Mouse (Mus musculus) fat pad, adult 2 months (tissue): ENCODE data around the gene Ddr2.
"Not testable (repeated sequence)": the region's sequence is repeated elsewhere in the genome, so short reads cannot be mapped to it uniquely, and the experiment has no call there.

Source experiments
- DNase-seq: peaks from one replicate; pipeline ENCODE4 v3.0.0-alpha.2; 2011; ENCODE audit warnings: low read depth, low spot score; ENCODE audit errors: extremely low read depth

Gene Ddr2

GRCm38 (mm10) chr1:170109776-170110515, 616 bp downstream of the Ddr2 start:
- DNase-seq, result no peak

DNA sequence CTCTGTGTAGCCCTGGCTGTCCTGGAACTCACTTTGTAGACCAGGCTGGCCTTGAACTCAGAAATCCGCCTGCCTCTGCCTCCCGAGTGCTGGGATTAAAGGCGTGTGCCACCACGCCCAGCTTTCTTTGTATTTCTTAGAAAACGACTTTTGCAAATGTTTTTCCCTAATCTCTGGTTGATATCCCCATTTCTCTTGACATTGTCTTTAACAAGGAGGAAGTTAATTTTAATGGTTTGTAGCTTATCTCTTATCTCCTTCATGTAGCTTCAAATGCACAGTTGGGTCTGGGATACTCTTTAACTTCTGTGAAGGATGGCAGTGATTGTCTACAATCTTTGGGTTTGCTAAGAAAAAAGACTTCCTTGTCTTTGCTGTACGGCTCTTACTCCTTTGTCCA, 7.7 kb downstream of the Ddr2 start:
- DNase-seq, result not testable (repeated sequence)

- no peak for DNase-seq
Observed at GRCm38 (mm10) chr1:170086631-170087030, 23.9 kb downstream of the Ddr2 start.

- no peak for DNase-seq
Observed at GRCm38 (mm10) chr1:170084151-170084796, 26.3 kb downstream of the Ddr2 start.

DNA sequence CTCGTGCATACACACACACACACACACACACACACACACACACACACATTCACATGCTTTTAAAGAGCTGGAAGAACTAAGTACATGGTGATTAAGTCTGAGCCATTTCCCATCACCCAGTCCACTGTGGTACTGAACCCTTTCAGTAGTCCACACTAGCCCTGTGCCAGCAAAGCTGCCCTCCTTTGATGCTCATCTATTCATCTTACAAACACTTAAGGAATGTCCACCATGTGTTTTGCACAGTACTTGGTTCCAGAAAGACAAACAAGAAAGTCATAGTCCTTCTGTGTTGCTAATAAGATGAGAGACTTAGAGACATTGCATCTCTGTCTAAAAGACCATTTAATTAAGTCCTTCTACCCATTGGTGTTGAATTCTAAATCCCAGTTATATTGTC, 29.7 kb downstream of the Ddr2 start:
- no peak for DNase-seq

- DNase-seq, result no peak
Observed at GRCm38 (mm10) chr1:170079465-170079864, 31.1 kb downstream of the Ddr2 start.

GRCm38 (mm10) chr1:170076339-170076738, 34.2 kb downstream of the Ddr2 start:
- DNase-seq, result no peak

DNA sequence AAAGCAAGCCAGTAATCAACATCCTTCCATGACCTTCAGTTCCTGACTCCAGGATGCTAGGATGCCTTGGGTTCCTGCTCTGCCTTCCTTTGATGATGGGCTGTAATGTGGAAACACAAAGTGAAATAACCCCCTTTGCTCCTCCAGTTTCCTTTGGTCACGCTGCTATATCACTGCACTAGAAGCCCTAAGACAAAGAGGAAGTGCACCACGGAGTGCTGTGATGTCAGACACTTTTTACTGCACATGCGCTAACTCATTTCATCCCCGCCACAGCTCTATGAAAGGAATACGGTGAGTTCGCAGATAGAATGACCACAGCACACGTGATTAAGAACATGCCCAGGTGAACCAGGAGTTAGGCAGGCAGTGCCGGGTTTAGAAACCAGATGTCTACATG, 36.8 kb downstream of the Ddr2 start:
- no peak for DNase-seq

GRCm38 (mm10) chr1:170069143-170069542, 41.4 kb downstream of the Ddr2 start:
- no peak for DNase-seq

DNA sequence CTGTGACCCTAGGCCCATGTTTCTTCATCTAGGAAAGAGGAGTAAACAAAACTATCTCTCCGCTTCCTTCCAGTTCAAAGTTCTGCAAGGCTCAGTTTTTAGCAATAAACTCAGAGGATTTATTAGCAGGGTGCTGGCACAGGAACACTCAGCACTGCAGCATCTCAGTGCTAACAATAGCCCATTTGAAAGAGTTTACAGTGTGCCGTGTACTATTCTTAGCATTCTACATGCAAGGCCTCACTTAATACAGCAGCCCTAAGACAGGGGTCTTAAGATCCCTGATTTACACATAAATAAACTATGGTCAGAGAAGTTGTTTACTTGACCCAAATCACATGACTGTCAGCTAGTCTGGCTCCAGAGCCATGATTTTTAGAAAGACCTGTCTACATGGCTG, 44.6 kb downstream of the Ddr2 start:
- no peak for DNase-seq

GRCm38 (mm10) chr1:170065009-170065408, 45.6 kb downstream of the Ddr2 start:
- DNase-seq, result no peak

DNA sequence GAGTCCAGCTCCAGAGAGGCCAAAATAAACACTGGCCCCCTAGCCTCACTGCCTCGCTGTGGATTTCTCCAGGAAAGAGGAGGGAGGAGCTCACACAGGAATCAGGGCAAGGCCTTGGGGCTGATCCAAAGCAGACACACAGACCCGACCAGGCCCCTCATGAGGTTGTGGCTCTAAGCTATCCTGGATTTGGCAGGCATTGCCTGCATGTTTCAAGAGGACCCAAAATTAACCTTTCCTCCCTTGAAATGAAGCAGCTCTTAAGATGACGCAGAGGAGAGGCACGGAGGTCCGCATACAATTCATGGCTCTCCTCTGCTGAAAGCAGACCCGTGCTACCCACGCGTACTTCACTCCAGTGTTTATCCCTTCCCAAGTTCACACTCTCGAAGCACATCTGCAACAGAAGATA, 46.5 kb downstream of the Ddr2 start:
- DNase-seq, result no peak

DNA sequence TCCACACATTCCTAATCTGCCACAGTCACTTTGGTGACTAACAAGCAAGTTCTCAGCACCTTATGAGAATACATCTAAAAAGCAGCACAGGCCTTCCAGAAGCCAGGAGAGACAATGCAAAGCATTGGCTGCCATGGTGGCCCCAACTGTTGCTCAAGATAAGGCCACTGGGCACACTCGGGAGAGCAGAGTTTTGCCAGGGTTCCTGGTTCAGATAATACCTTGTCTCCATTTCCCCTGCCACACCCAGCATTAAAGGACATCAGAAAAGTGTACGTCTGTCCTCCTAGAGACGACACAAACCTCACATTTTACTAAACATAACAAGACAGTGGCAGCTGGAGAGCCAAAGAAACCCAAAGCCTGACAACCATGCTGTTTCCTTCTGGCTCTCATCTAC, 50.3 kb downstream of the Ddr2 start:
- DNase-seq, result no peak

DNA sequence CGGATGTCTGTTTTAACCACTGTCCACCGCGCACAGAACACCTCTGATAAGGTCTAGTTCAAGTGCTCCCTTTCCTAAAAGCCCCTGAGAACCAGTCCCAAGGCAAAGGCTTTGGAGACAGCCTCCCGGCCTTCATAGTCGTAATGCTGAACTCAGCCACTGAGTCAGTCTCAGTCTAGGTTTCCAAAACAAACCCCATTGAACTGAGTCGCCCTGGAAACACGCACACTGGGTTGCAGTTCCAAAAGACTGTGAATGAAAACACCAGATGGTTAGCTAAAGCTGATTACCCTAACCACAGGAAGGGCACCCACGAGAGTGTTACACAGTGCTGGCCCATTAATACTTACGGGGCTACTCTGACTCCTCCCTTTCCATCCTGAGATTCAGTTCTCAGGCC, 51.2 kb downstream of the Ddr2 start:
- DNase-seq, result no peak

DNA sequence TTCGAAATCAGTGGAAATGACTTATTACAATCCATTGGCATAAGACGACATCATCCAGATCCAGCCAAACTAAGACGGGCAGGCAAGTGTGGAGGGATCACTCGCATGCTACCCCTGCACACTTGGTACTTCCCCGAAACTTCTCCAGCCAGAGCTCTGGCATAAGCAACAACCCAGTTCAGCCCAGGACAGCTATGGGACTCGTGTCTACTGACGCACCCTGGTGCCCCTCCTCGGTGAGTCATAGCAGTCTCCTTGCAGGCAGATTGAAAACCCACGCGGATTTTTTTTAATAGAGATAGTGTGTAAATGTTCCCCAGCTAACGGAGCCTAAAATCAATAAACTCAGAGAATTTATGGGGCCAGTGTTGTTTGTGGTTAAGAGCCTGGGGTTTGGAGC, 52.5 kb downstream of the Ddr2 start:
- no peak for DNase-seq

GRCm38 (mm10) chr1:170057607-170058006, 53.0 kb downstream of the Ddr2 start:
- no peak for DNase-seq

DNA sequence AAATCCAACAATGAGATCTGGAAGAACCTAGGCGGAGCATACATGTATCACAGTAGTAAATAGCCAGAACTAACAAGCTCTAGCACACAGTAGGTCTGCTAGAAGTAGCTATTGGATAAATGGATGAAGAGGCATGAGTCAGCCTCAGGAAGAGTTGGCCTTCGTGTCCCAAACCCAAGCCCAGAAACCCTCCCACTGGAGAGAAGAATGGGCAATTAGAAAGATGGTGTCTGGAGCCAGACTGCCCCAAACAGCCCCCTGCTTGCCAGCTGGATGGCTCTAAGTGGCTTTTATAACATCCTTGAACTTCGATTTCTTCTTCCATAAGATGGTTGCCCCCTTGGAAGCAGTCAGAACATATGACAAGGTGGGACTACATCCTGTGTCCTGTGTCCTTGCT, 53.6 kb downstream of the Ddr2 start:
- DNase-seq, result no peak

- DNase-seq, result no peak
Observed at GRCm38 (mm10) chr1:170056214-170056613, 54.3 kb downstream of the Ddr2 start.

DNA sequence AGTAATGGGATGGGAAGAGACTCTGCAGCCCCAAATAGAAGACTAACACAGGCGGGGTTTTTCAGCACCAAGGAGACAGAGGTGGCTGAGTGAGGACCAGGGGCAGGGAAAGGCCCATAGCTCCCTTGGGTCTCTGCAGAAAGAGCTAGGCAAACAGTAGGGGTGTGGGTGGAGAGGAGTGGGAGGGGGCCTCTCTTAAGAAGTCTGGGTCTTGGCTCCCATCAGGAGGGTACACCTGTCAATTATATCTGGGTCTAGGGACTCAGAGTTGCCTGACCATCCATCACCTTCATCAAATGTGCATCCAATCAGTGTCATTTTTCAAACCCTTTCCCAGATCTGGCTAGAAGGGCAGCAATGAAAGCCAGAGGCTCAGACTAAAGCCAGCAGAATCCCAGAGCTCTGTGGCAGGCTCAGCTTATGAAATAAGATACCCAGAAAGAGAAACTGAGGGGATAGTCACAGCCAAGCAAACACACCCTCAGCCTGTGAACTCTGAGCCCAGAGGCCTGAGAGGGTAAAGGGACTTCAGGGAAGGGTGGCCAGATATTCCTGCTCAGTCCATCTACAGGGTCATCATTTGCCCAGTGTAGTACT, 58.0 kb downstream of the Ddr2 start:
- DNase-seq, result no peak

- no peak for DNase-seq
Observed at GRCm38 (mm10) chr1:170051631-170052177, 58.9 kb downstream of the Ddr2 start.

GRCm38 (mm10) chr1:170048434-170048833, 62.1 kb downstream of the Ddr2 start:
- DNase-seq, result no peak
